Mouse (Mus musculus): ENCODE results near the gene Cxcl15. TPM values are rescaled to one million over a fixed set of nuclear protein-coding genes. Genes with fewer than 3 reads are reported as not detected.

The Cxcl15 gene
- polyA plus RNA-seq (2017; shearing (Covaris generic)), result not detected

GRCm38 (mm10) chr5:90794195-90794625, at the start of gene Cxcl15:
TSS of gene Cxcl15 (plus strand) at chr5:90794534.
- no peak for ATAC-seq

- ATAC-seq, result no peak
Measured at GRCm38 (mm10) chr5:90753934-90754333, 40.4 kb upstream of the Cxcl15 start.

GRCm38 (mm10) chr5:90758020-90758605, 36.2 kb upstream of the Cxcl15 start:
- no peak for ATAC-seq

- ATAC-seq, result no peak
Measured at GRCm38 (mm10) chr5:90759077-90760065, 35.0 kb upstream of the Cxcl15 start, which contains the start of gene Cxcl5. TSS of gene Cxcl5 (plus strand) at chr5:90759360.

- ATAC-seq, result no peak
Measured at GRCm38 (mm10) chr5:90760303-90760702, 34.0 kb upstream of the Cxcl15 start.

GRCm38 (mm10) chr5:90760844-90761243, 33.5 kb upstream of the Cxcl15 start:
- no peak for ATAC-seq

- no peak for ATAC-seq
Measured at GRCm38 (mm10) chr5:90761834-90762233, 32.5 kb upstream of the Cxcl15 start.

- ATAC-seq, result no peak
Measured at GRCm38 (mm10) chr5:90763912-90764665, 30.2 kb upstream of the Cxcl15 start.

GRCm38 (mm10) chr5:90765821-90766606, 28.3 kb upstream of the Cxcl15 start:
- no peak for ATAC-seq

- no peak for ATAC-seq
Measured at GRCm38 (mm10) chr5:90768218-90768617, 26.1 kb upstream of the Cxcl15 start, which contains the start of gene Ppbp. TSS of gene Ppbp (plus strand) at chr5:90768518.

GRCm38 (mm10) chr5:90771369-90771768, 23.0 kb upstream of the Cxcl15 start:
- ATAC-seq, result no peak

GRCm38 (mm10) chr5:90771880-90772653, 22.3 kb upstream of the Cxcl15 start, which contains the start of gene Pf4:
TSS of gene Pf4 (plus strand) at chr5:90772435.
- ATAC-seq, result no peak

GRCm38 (mm10) chr5:90775562-90775961, 18.8 kb upstream of the Cxcl15 start:
- ATAC-seq, result no peak

GRCm38 (mm10) chr5:90777621-90778020, 16.7 kb upstream of the Cxcl15 start:
- no peak for ATAC-seq

GRCm38 (mm10) chr5:90778856-90779255, 15.5 kb upstream of the Cxcl15 start:
- ATAC-seq, result no peak

GRCm38 (mm10) chr5:90783697-90784096, 10.6 kb upstream of the Cxcl15 start:
- no peak for ATAC-seq

GRCm38 (mm10) chr5:90785659-90786588, 8.4 kb upstream of the Cxcl15 start, which contains the start of gene Cxcl3:
TSS of gene Cxcl3 (plus strand) at chr5:90786103.
- peak; percentile 58 for ATAC-seq

GRCm38 (mm10) chr5:90788114-90788513, 6.2 kb upstream of the Cxcl15 start:
- ATAC-seq, result no peak

GRCm38 (mm10) chr5:90789306-90790073, 4.8 kb upstream of the Cxcl15 start:
- ATAC-seq, result no peak
